Mouse (Mus musculus) 3134 (cell line): ENCODE results near the gene D3Ertd254e.
A peak's percentile ranks its signal among the peaks of the same experiment; 100 is the strongest.
"Not testable (repeated sequence)": the region's sequence is repeated elsewhere in the genome, so short reads cannot be mapped to it uniquely, and the experiment has no call there.

Experiments
- DNase-seq: peaks from one replicate; pipeline ENCODE4 v3.0.0-alpha.2; 2011; ENCODE audit warnings: low spot score; ENCODE audit not compliant: insufficient read length; ENCODE audit errors: extremely low read depth

The D3Ertd254e gene

GRCm38 (mm10) chr3:36150934-36151686 lies at the start of gene D3Ertd254e:
Gene D3Ertd254e (plus strand): TSS chr3:36151017.
- DNase-seq = peak; percentile 89

GRCm38 (mm10) chr3:36116076-36116475 lies 34.7 kb upstream of the D3Ertd254e start:
- DNase-seq = peak; percentile 5

GRCm38 (mm10) chr3:36119684-36120548 lies 30.9 kb upstream of the D3Ertd254e start:
- no peak for DNase-seq

- DNase-seq = not testable (repeated sequence)
Observed at GRCm38 (mm10) chr3:36126176-36126575, 24.6 kb upstream of the D3Ertd254e start.

GRCm38 (mm10) chr3:36136152-36136551 lies 14.7 kb upstream of the D3Ertd254e start:
- DNase-seq = no peak

- DNase-seq = peak; percentile 21
Observed at GRCm38 (mm10) chr3:36137560-36137959, 13.3 kb upstream of the D3Ertd254e start.

- no peak for DNase-seq
Observed at GRCm38 (mm10) chr3:36138171-36138660, 12.6 kb upstream of the D3Ertd254e start.

- no peak for DNase-seq
Observed at GRCm38 (mm10) chr3:36138996-36139395, 11.8 kb upstream of the D3Ertd254e start.

- no peak for DNase-seq
Observed at GRCm38 (mm10) chr3:36150537-36150933, 282 bp upstream of the D3Ertd254e start.

- no peak for DNase-seq
Observed at GRCm38 (mm10) chr3:36155268-36155667, 4.5 kb downstream of the D3Ertd254e start.

GRCm38 (mm10) chr3:36170670-36171210 lies 19.9 kb downstream of the D3Ertd254e start:
- no peak for DNase-seq

- DNase-seq = peak; percentile 20
Observed at GRCm38 (mm10) chr3:36171348-36171747, 20.5 kb downstream of the D3Ertd254e start.

GRCm38 (mm10) chr3:36173761-36174160 lies 22.9 kb downstream of the D3Ertd254e start:
- peak; percentile 42 for DNase-seq

- no peak for DNase-seq
Observed at GRCm38 (mm10) chr3:36181519-36181918, 30.7 kb downstream of the D3Ertd254e start.

GRCm38 (mm10) chr3:36186510-36186909 lies 35.7 kb downstream of the D3Ertd254e start:
- DNase-seq = no peak

GRCm38 (mm10) chr3:36189243-36189642 lies 38.4 kb downstream of the D3Ertd254e start:
- peak; percentile 69 for DNase-seq

- no peak for DNase-seq
Observed at GRCm38 (mm10) chr3:36201098-36201497, 50.3 kb downstream of the D3Ertd254e start.

- DNase-seq = no peak
Observed at GRCm38 (mm10) chr3:36202932-36203331, 52.1 kb downstream of the D3Ertd254e start.

- DNase-seq = no peak
Observed at GRCm38 (mm10) chr3:36207520-36208264, 56.9 kb downstream of the D3Ertd254e start.

GRCm38 (mm10) chr3:36209776-36210555 lies 59.1 kb downstream of the D3Ertd254e start:
- peak; percentile 38 for DNase-seq
